Mouse (Mus musculus) megakaryocyte, embryonic 14.5 days (primary cell): ENCODE results near the gene Ufsp1. TPM values are rescaled to one million over a fixed set of nuclear protein-coding genes. Genes with fewer than 3 reads are reported as not detected.
"Not testable (repeated sequence)": the region's sequence is repeated elsewhere in the genome, so short reads cannot be mapped to it uniquely, and the experiment has no call there.

Source experiments
- H3K27me3 ChIP-seq: replicated peaks from 2 replicates; pipeline ENCODE3; 2012; ENCODE audit warnings: inconsistent platforms
- H3K36me3 ChIP-seq: replicated peaks from 2 replicates; pipeline ENCODE3; 2012; ENCODE audit warnings: low read length, inconsistent platforms, mixed read lengths
- H3K4me1 ChIP-seq: 2 replicates; pipeline ENCODE4 v1.6.1; 2012; ENCODE audit warnings: inconsistent platforms
- H3K4me3 ChIP-seq: replicated peaks from 2 replicates; pipeline ENCODE3; 2012; ENCODE audit warnings: moderate library complexity, mild to moderate bottlenecking, inconsistent platforms
- H3K9me3 ChIP-seq: 2 replicates; pipeline ENCODE4 v1.6.1; 2012; ENCODE audit warnings: inconsistent platforms
- FLI1 ChIP-seq: IDR thresholded peaks from 2 replicates; pipeline ENCODE4 v1.6.1; 2012; ENCODE audit warnings: low read length, inconsistent platforms, mixed read lengths
- GATA1 ChIP-seq: IDR thresholded peaks from 3 replicates; pipeline ENCODE4 v1.6.1; 2012; ENCODE audit warnings: mixed read lengths, low read length, inconsistent platforms, borderline replicate concordance
- polyA plus RNA-seq: library from polyadenylated mRNA; stranded (reverse); fragments of >175 nt; gene quantifications from 2 replicates; pipeline ENCODE4 v1.2.3, GENCODE M21; 2012; ENCODE audit warnings: low replicate concordance; ENCODE audit not compliant: insufficient read depth

Ufsp1 gene
- polyA plus RNA-seq: 278 and 294 TPM in 2 replicates

GRCm38 (mm10) chr5:137293839-137294743 is at the start of gene Ufsp1:
Ufsp1 (plus strand) TSS chr5:137294629.
- H3K9me3 ChIP-seq: no peaks in the 10 kb centered on the region
- TF ChIP-seq GATA1 (no peak), FLI1 (peak; percentile 59; the same call in 1 of the 2 replicates)
- H3K4me1 ChIP-seq: peaks cover 93% of the 10 kb centered on the region
- H3K4me3 ChIP-seq: peak within 1 kb of the TSS; percentile 96
- H3K36me3 ChIP-seq: peaks cover 76% of the 10 kb centered on the region
- no peaks in the 10 kb centered on the region for H3K27me3 ChIP-seq

- no peaks in the 10 kb centered on the region for H3K9me3 ChIP-seq
- no peak for TF ChIP-seq FLI1
- no peak for TF ChIP-seq GATA1
- H3K4me1 ChIP-seq: peaks cover 33% of the 10 kb centered on the region
- peaks cover 7% of the 10 kb centered on the region for H3K36me3 ChIP-seq
- peaks cover 31% of the 10 kb centered on the region for H3K27me3 ChIP-seq
- H3K4me3 ChIP-seq: peak overlapping the region; percentile 42
Observed at GRCm38 (mm10) chr5:137263897-137264720, 30.3 kb upstream of the Ufsp1 start.

GRCm38 (mm10) chr5:137264787-137265186 is 29.6 kb upstream of the Ufsp1 start:
- TF ChIP-seq GATA1: no peak
- no peak for TF ChIP-seq FLI1
- H3K27me3 ChIP-seq: peaks cover 31% of the 10 kb centered on the region
- H3K9me3 ChIP-seq: no peaks in the 10 kb centered on the region; the same call in 1 of the 2 replicates
- H3K4me1 ChIP-seq: peaks cover 33% of the 10 kb centered on the region
- peak overlapping the region; percentile 42 for H3K4me3 ChIP-seq
- H3K36me3 ChIP-seq: peaks cover 7% of the 10 kb centered on the region

DNA sequence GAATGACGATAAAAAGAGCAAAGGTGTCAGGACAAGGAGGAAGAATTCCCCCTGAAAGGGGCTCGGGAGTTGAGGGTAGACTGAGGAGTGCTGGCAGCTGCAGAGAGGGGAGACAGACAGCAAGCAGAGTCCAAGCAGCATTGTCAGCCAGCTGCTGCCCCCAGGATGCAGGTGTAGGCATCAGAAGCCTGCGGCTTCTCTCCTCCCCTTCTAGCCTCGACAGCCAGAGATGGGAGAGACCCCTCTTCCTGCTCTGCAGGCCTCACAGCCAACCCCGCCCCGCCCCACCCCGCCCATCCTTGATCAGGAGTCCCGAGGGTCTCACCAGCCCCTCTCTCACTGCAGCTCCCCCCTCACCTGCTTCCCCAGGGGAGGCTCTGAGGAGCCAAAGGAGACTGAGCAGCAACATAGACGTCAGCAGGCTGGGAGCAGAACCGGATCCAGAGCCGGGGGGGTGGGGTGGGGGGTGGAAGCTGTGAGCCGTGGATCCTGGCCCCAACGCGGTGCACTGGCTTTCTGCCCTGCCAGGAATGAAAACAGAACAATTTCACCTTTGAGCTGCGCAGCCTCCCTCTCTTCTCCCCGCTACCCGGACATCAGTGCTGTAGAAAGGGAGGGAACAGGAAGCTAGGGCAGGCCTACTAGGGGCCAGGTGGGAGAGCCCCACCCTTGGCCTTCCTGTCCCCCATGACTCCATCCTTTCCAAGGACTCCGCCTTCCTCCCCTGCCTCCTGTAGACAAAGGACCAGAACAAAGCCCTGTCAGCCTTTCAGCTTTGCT is 26.1 kb upstream of the Ufsp1 start:
- TF ChIP-seq FLI1 (no peak), GATA1 (no peak)
- H3K9me3 ChIP-seq: peaks cover 15% of the 10 kb centered on the region
- peaks cover 28% of the 10 kb centered on the region for H3K27me3 ChIP-seq
- H3K36me3 ChIP-seq: peaks cover 7% of the 10 kb centered on the region
- H3K4me3 ChIP-seq: no peak overlapping the region
- peaks cover 29% of the 10 kb centered on the region for H3K4me1 ChIP-seq

DNA sequence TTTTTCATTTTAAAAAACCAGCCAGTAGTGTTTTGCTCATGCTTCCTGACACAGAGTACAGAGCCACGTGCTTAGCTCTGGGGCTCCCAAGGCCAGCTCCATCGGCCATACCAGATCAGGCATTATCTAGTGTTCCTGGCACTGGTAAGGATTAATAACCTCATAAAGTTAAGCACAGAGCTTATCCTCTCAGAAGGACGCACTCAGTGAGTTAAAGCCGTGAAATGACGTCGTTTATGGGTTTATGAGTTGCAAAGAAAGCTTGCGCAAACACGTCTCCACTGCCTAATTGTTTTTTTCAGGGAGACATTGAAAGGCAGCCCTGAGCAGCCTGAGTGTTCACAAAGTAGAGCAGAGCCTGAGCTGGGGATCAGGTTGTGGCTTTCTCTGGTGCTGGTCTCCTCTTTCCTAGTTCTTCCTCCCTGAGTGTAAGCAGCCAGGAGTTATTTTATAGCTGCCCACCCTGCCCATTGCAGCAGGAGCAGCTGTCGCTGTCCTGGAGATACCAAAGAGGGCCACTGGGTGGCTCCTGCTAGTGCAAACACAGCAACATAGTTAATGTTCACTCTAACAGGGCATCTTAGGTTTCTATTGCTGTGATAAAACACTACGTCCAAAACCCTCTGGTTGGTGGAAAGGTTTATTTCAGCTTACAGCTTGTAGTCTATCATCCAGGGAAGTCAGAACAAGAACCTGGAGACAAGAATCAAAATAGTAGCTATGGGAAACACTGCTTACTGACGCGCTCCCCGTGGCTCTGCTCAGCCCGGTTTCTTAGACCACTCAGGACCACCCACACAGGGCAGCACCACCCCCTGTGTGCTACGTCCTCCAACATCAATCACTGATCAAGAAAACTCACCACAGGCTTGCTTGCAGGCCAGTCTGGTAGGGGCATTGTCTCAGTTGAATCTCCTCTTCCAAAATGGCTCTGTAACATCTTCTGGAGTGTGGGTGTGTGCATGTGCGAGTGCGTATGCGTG is 16.8 kb upstream of the Ufsp1 start:
- TF ChIP-seq FLI1: no peak
- no peak for TF ChIP-seq GATA1
- Histone ChIP-seq H3K9me3 (peaks cover 20% of the 10 kb centered on the region), H3K4me1 (peaks cover 12% of the 10 kb centered on the region), H3K4me3 (no peak overlapping the region), H3K36me3 (no peaks in the 10 kb centered on the region), H3K27me3 (peaks cover 7% of the 10 kb centered on the region)

- Histone ChIP-seq H3K9me3 (peaks cover 14% of the 10 kb centered on the region), H3K4me1 (peaks cover 41% of the 10 kb centered on the region)
- H3K36me3 ChIP-seq, H3K27me3 ChIP-seq, H3K4me3 ChIP-seq: not testable (repeated sequence)
Observed at GRCm38 (mm10) chr5:137284411-137284810, 10.0 kb upstream of the Ufsp1 start.

DNA sequence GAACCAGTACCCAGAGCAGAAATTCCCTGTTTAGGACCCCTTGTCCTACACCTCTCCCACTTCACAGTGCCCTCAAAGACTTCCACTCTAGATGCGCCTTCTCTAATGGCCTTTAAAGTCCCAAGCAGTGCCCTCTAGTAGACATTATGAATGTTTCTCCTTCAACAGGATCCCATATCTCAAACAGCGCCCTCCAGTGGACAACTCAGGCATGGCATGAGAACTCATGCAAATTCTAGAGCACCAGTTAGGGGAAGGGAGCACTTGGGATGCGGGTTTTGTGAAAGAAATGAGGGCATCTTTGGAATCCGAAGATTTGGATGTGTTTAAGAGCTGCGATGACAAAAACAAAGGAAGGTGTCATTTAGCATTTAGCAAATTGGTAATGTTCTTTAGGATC is 9.4 kb upstream of the Ufsp1 start:
- H3K27me3 ChIP-seq: no peaks in the 10 kb centered on the region
- H3K36me3 ChIP-seq: peaks cover 10% of the 10 kb centered on the region
- H3K4me3 ChIP-seq: no peak overlapping the region
- TF ChIP-seq GATA1: no peak
- TF ChIP-seq FLI1: no peak
- H3K4me1 ChIP-seq: peaks cover 47% of the 10 kb centered on the region
- H3K9me3 ChIP-seq: peaks cover 14% of the 10 kb centered on the region

DNA sequence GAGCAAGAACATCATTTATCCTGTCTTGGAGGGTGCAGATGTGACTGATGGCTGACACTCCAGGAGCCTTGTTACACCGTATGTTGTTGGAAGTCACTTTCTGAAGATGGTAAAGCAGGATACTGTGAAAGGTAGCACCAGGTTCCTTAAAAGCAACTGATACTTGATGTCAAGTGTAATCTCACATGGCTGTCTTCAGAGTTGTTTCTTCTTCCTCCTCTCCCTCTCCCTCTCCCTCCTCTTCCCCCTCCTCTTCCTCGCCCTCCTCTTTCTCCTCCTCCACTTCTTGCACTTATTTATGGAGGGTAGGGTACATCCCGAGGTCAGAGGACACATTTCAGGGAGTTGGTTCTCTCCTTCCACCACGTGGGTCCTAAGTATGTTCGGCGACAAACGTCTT is 8.4 kb upstream of the Ufsp1 start:
- Histone ChIP-seq H3K4me1 (peaks cover 57% of the 10 kb centered on the region), H3K4me3 (peak overlapping the region; percentile 26), H3K9me3 (peaks cover 14% of the 10 kb centered on the region), H3K27me3 (no peaks in the 10 kb centered on the region), H3K36me3 (peaks cover 20% of the 10 kb centered on the region)
- TF ChIP-seq FLI1 (no peak), GATA1 (no peak)
